Mouse (Mus musculus) C2C12 (cell line): ENCODE data around the gene Sox5. TPM values are rescaled to one million over a fixed set of nuclear protein-coding genes. Genes with fewer than 3 reads are reported as not detected.

Experiments
- H3K27me3 ChIP-seq: one replicate; pipeline ENCODE4 v1.6.1; 2011; ENCODE audit not compliant: control insufficient read depth, insufficient read depth, insufficient read length
- H3K36me3 ChIP-seq: one replicate; pipeline ENCODE4 v1.6.1; 2011; ENCODE audit not compliant: control insufficient read depth, insufficient read depth
- H3K4me3 ChIP-seq: one replicate; pipeline ENCODE4 v1.5.1; 2011; ENCODE audit warnings: mild to moderate bottlenecking, control low read depth; ENCODE audit not compliant: poor library complexity, insufficient read depth, severe bottlenecking
- H3K79me2 ChIP-seq: one replicate; pipeline ENCODE4 v1.6.1; 2011; ENCODE audit not compliant: control insufficient read depth, insufficient read depth
- H3K79me3 ChIP-seq: one replicate; pipeline ENCODE4 v1.6.1; 2011; ENCODE audit warnings: low read depth, control low read depth
- H3ac ChIP-seq: one replicate; pipeline ENCODE3; 2011; ENCODE audit warnings: low read depth; ENCODE audit not compliant: control insufficient read depth, insufficient read length
- CEBPB ChIP-seq: IDR thresholded peaks from one replicate; pipeline ENCODE4 v1.6.1; 2011; ENCODE audit warnings: low read depth, mild to moderate bottlenecking, control low read depth, moderate library complexity
- CTCF ChIP-seq: IDR thresholded peaks from one replicate; pipeline ENCODE4 v1.5.1; 2011; ENCODE audit not compliant: control insufficient read depth, insufficient read depth, insufficient read length
- FOSL1 ChIP-seq: IDR thresholded peaks from one replicate; pipeline ENCODE4 v1.8.0; 2011; ENCODE audit warnings: mild to moderate bottlenecking, low read length; ENCODE audit not compliant: poor library complexity, insufficient read depth, severe bottlenecking
- MAX ChIP-seq: IDR thresholded peaks from one replicate; pipeline ENCODE4 v1.6.1; 2011; ENCODE audit warnings: mild to moderate bottlenecking, control low read depth
- MYOD1 ChIP-seq: IDR thresholded peaks from one replicate; pipeline ENCODE4 v1.6.1; 2011; ENCODE audit warnings: low read depth; ENCODE audit not compliant: control insufficient read depth, insufficient read length
- MYOG ChIP-seq: IDR thresholded peaks from one replicate; pipeline ENCODE4 v1.6.1; 2011; ENCODE audit not compliant: control insufficient read depth, insufficient read length; ENCODE audit errors: extremely low read depth
- USF1 ChIP-seq: IDR thresholded peaks from one replicate; pipeline ENCODE4 v1.6.1; 2011; ENCODE audit warnings: low read depth, mild to moderate bottlenecking, control low read depth, moderate library complexity
- polyA plus RNA-seq: library from polyadenylated mRNA; unstranded; fragments of >200 nt; fragmentation: generic; extraction: Trizol; gene quantifications from one replicate; pipeline ENCODE4 v1.2.1, GENCODE M21; 2012; ENCODE audit warnings: missing spikeins

The Sox5 gene
- polyA plus RNA-seq, 1 experiment, result 0.07 TPM

GRCm38 (mm10) chr6:144057098-144057632, 724.6 kb downstream of the Sox5 start:
- Histone ChIP-seq H3K36me3 (no peaks in the 10 kb centered on the region), H3ac (no peak overlapping the region), H3K79me3 (no peaks in the 10 kb centered on the region), H3K27me3 (no peaks in the 10 kb centered on the region), H3K4me3 (no peak overlapping the region), H3K79me2 (no peaks in the 10 kb centered on the region)
- no peak for TF ChIP-seq USF1
- TF ChIP-seq MYOD1, result no peak
- no peak for TF ChIP-seq CEBPB
- no peak for TF ChIP-seq MYOG
- no peak for TF ChIP-seq FOSL1
- no peak for TF ChIP-seq CTCF
- TF ChIP-seq MAX, result no peak

GRCm38 (mm10) chr6:144056252-144057097, 725.3 kb downstream of the Sox5 start:
- H3ac ChIP-seq, result no peak overlapping the region
- H3K4me3 ChIP-seq, result no peak overlapping the region
- no peaks in the 10 kb centered on the region for H3K36me3 ChIP-seq
- no peak for TF ChIP-seq CTCF
- no peaks in the 10 kb centered on the region for H3K79me2 ChIP-seq
- H3K79me3 ChIP-seq, result no peaks in the 10 kb centered on the region
- H3K27me3 ChIP-seq, result no peaks in the 10 kb centered on the region

GRCm38 (mm10) chr6:144052487-144052886, 729.3 kb downstream of the Sox5 start:
- H3K4me3 ChIP-seq, result no peak overlapping the region
- no peaks in the 10 kb centered on the region for H3K79me2 ChIP-seq
- H3K27me3 ChIP-seq, result no peaks in the 10 kb centered on the region
- TF ChIP-seq USF1 (no peak), FOSL1 (no peak), MYOG (no peak), CEBPB (no peak), MYOD1 (no peak), MAX (no peak), CTCF (no peak)
- H3K36me3 ChIP-seq, result no peaks in the 10 kb centered on the region
- H3K79me3 ChIP-seq, result no peaks in the 10 kb centered on the region
- no peak overlapping the region for H3ac ChIP-seq

- Histone ChIP-seq H3K4me3 (no peak overlapping the region), H3K27me3 (no peaks in the 10 kb centered on the region), H3K36me3 (no peaks in the 10 kb centered on the region), H3ac (no peak overlapping the region), H3K79me3 (no peaks in the 10 kb centered on the region), H3K79me2 (no peaks in the 10 kb centered on the region)
- TF ChIP-seq CTCF, result no peak
- no peak for TF ChIP-seq MAX
- TF ChIP-seq FOSL1, result no peak
- TF ChIP-seq MYOD1, result no peak
- no peak for TF ChIP-seq MYOG
- TF ChIP-seq USF1, result no peak
- TF ChIP-seq CEBPB, result no peak
These were observed 730.5 kb downstream of the Sox5 start for GRCm38 (mm10) chr6:144051316-144051715.

- no peaks in the 10 kb centered on the region for H3K79me3 ChIP-seq
- no peaks in the 10 kb centered on the region for H3K79me2 ChIP-seq
- no peaks in the 10 kb centered on the region for H3K36me3 ChIP-seq
- no peak overlapping the region for H3ac ChIP-seq
- no peak for TF ChIP-seq USF1
- no peak for TF ChIP-seq FOSL1
- no peak for TF ChIP-seq CTCF
- no peak for TF ChIP-seq MYOD1
- no peak for TF ChIP-seq MAX
- no peak for TF ChIP-seq CEBPB
- no peak for TF ChIP-seq MYOG
- no peak overlapping the region for H3K4me3 ChIP-seq
- H3K27me3 ChIP-seq, result no peaks in the 10 kb centered on the region
These were observed 733.4 kb downstream of the Sox5 start for GRCm38 (mm10) chr6:144048201-144048924.
